Mouse (Mus musculus) heart, postnatal 0 days (tissue): ENCODE data around the gene Tatdn3.

Experiments
- CTCF ChIP-seq: IDR thresholded peaks from 2 replicates; pipeline ENCODE4 v1.5.1; 2016; ENCODE audit warnings: antibody characterized with exemption, control low read depth, low read depth
- EP300 ChIP-seq: IDR thresholded peaks from 2 replicates; pipeline ENCODE4 v1.6.1; 2016; ENCODE audit warnings: antibody characterized with exemption, low read depth

DNA sequence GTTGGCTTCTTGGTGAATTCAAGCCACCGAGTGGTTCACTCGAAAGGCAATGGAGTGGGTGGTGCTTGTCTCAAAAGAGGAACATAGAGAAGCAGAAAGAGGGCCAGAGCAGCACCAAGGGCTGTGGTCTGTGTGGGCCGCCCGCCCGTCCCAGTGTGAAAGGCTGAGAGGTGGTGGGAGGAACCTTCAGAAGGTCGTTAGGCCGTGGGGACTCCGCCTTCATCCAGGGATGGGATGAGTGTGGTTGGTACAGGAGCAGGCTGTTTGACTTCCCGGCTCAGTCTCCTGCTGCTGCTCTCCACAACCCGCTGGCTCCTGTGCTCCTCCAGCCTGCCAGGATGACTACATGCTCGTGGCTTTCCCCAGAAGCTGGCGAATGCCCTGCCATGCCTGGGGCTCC, 22.9 kb upstream of the Tatdn3 start:
- TF ChIP-seq CTCF: no peak
- TF ChIP-seq EP300: no peak
